Comparison of ENCODE assay signal across 15 mouse cellular contexts in the genomic region with DNA sequence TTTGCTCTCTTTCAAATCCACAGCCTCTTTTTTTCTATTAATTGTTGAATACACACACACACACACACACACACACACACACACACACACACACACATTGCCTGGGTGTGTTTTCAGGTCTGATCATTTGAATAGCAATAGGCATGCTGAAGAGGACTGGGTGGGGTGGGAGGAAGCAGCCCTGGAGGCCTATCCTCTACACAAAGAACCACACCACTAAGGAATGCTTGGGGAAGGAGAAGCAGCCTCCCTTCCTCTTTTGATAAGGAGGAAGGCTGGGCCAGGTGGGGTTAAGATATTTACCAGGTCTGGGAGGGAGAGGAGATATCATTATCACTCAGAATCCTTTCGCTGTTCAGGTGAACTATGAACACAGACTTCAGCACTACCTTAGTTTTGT. TPM values are rescaled to one million over a fixed set of nuclear protein-coding genes. Genes with fewer than 3 reads are reported as not detected.
"Had no signal": no experiment of that assay in that cellular context is flagged by ENCODE, and none has a peak within 500 bp of the region (broad histone marks: within the 10 kb centered on the region; RNA-seq: fewer than 3 reads in every experiment).

No protein-coding gene starts in this region.

- H3K9me3 ChIP-seq: limb, embryonic 10.5 days; liver, embryonic 15.5 days; midbrain, embryonic 10.5 days; midbrain, embryonic 15.5 days; neural tube, embryonic 13.5 days had no signal

- H3K4me3 ChIP-seq: left cerebral cortex, adult 2 months; limb, embryonic 10.5 days; liver, embryonic 15.5 days; midbrain, embryonic 10.5 days; midbrain, embryonic 15.5 days; neural tube, embryonic 13.5 days had no signal

- H3K36me3 ChIP-seq: limb, embryonic 10.5 days; liver, embryonic 15.5 days; midbrain, embryonic 10.5 days; midbrain, embryonic 15.5 days; neural tube, embryonic 13.5 days had no signal

- H3K4me1 ChIP-seq: liver, embryonic 15.5 days; midbrain, embryonic 10.5 days; midbrain, embryonic 15.5 days had no signal

- H3K27me3 ChIP-seq: liver, embryonic 15.5 days; midbrain, embryonic 15.5 days; neural tube, embryonic 13.5 days had no signal

- H3K9ac ChIP-seq: liver, embryonic 15.5 days; midbrain, embryonic 15.5 days; neural tube, embryonic 13.5 days had no signal

- H3K27ac ChIP-seq: left cerebral cortex, adult 2 months; limb, embryonic 10.5 days; liver, embryonic 15.5 days; midbrain, embryonic 10.5 days; midbrain, embryonic 15.5 days; neural tube, embryonic 13.5 days had no signal

- DNase-seq: kidney, postnatal 14 days; lung, adult 2 months; lung, postnatal 10 days; lung, postnatal 4 days; retina, postnatal 1 day; right cerebral cortex, postnatal 4 days; spleen, adult 18-20 months had no signal

- H3K4me2 ChIP-seq: liver, embryonic 11.5 days; liver, embryonic 15.5 days; midbrain, embryonic 15.5 days; neural tube, embryonic 13.5 days had no signal

- ATAC-seq: midbrain, embryonic 15.5 days had no signal

RNA-seq across cellular contexts. Expression of a gene that starts 19.2 kb away (rescaled TPM):
- total RNA-seq: monocyte, adult 5-6 weeks had no signal
